Mouse (Mus musculus) liver, embryonic 15.5 days (tissue): ENCODE measurements at regions not wholly inside any gene's neighbourhood (a gene's known extent, or its start where the extent isn't known, plus 50 kb on each side); places are given as distances from the start of the nearest gene placed in this dataset.

Source experiments
- ATAC-seq: fragments of 200-750 bp; cut with Nextera tagmentation; 2 replicates; pipeline ENCODE4 v1.8.0; 2017; ENCODE audit warnings: moderate number of reproducible peaks, mild to moderate bottlenecking, moderate library complexity; ENCODE audit not compliant: insufficient read depth
- H3K27ac ChIP-seq: fragments of 300-500 bp; sonication (generic); replicated peaks from 2 replicates; pipeline ENCODE4 v1.5.1; 2015; ENCODE audit warnings: mild to moderate bottlenecking, inconsistent platforms
- H3K27me3 ChIP-seq: fragments of 300-500 bp; sonication (generic); 2 replicates; pipeline ENCODE4 v1.6.1; 2015; ENCODE audit warnings: mild to moderate bottlenecking, inconsistent platforms
- H3K36me3 ChIP-seq: fragments of 300-500 bp; sonication (generic); replicated peaks from 2 replicates; pipeline ENCODE4 v1.6.1; 2015; ENCODE audit warnings: moderate library complexity, mild to moderate bottlenecking, inconsistent platforms
- H3K4me1 ChIP-seq: fragments of 300-500 bp; sonication (generic); replicated peaks from 2 replicates; pipeline ENCODE4 v1.6.1; 2015; ENCODE audit warnings: inconsistent platforms
- H3K4me2 ChIP-seq: fragments of 300-500 bp; sonication (generic); 2 replicates; pipeline ENCODE4 v1.6.1; 2015; ENCODE audit warnings: moderate library complexity, mild to moderate bottlenecking, inconsistent platforms
- H3K4me3 ChIP-seq: fragments of 300-500 bp; sonication (generic); replicated peaks from 2 replicates; pipeline ENCODE4 v1.5.1; 2015; ENCODE audit warnings: mild to moderate bottlenecking, inconsistent platforms
- H3K9ac ChIP-seq: fragments of 300-500 bp; sonication (generic); 2 replicates; pipeline ENCODE4 v1.6.1; 2015; ENCODE audit warnings: moderate library complexity, mild to moderate bottlenecking, inconsistent platforms
- H3K9me3 ChIP-seq: fragments of 300-500 bp; sonication (generic); replicated peaks from 2 replicates; pipeline ENCODE4 v1.6.1; 2016; ENCODE audit warnings: inconsistent platforms
- WGBS: fragments of 180-500 bp; shearing (Covaris S2); methylation state at CpG from one replicate; pipeline ENCODE4 v1.1.7; 2015; ENCODE audit warnings: mixed read lengths; ENCODE audit not compliant: insufficient replicate concordance; 5-methylcytosine and 5-hydroxymethylcytosine counted together

DNA sequence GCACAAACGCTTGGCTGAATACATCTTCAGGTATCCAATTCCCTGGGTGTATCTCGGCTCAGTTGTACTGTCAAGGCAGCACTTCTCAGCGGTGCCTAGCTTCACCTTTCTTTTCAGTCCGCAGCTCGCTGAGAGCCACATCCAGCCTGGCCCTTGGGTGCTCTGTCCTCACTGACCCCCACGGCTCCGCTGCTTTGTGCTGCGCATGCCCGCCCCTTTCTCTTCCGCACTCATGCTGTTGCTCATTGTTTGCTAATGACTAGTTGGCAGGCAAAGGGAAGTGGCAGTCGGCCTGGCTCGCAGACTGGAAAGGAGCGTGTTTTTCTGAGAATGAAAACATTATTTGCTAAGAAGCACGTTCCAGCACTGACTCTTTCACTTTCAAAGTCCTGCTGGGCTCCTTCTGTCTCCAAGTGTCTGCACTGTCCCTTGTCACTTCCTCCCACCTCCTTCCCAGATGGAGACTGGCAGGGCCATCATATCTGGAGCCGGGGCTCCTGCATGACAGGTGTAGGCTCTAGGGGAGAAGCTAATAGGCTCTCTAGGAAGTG, 146.7 kb upstream of the Kif2a start:
- Histone ChIP-seq H3K27ac (no peak overlapping the region), H3K4me2 (peak overlapping the region; percentile 60), H3K4me1 (no peaks in the 10 kb centered on the region), H3K27me3 (no peaks in the 10 kb centered on the region), H3K36me3 (no peaks in the 10 kb centered on the region), H3K4me3 (peak overlapping the region; percentile 21; the same call in 1 of the 2 replicates), H3K9me3 (no peaks in the 10 kb centered on the region), H3K9ac (no peak overlapping the region)
- ATAC-seq, result 0 out of 2 replicates have a peak, but pooled peaks have one; percentile 15
- WGBS, result 16% methylated on average over 15 of the region's 15 CpGs

- H3K9ac ChIP-seq, result no peak overlapping the region
- no peaks in the 10 kb centered on the region for H3K27me3 ChIP-seq
- peak overlapping the region; percentile 21; the same call in 1 of the 2 replicates for H3K4me3 ChIP-seq
- no peak for ATAC-seq
- H3K4me2 ChIP-seq, result peak overlapping the region; percentile 60
- no peak overlapping the region for H3K27ac ChIP-seq
- 63% methylated on average over 10 of the region's 10 CpGs for WGBS
- H3K9me3 ChIP-seq, result no peaks in the 10 kb centered on the region
- no peaks in the 10 kb centered on the region for H3K4me1 ChIP-seq
- no peaks in the 10 kb centered on the region for H3K36me3 ChIP-seq
Observed at GRCm38 (mm10) chr13:107167856-107168598, 146.1 kb upstream of the Kif2a start.

- no peak overlapping the region for H3K4me2 ChIP-seq
- 61% methylated on average over 5 of the region's 5 CpGs for WGBS
- H3K9ac ChIP-seq, result no peak overlapping the region
- ATAC-seq, result no peak
- no peaks in the 10 kb centered on the region for H3K36me3 ChIP-seq
- no peaks in the 10 kb centered on the region for H3K4me1 ChIP-seq
- no peak overlapping the region for H3K27ac ChIP-seq
- no peak overlapping the region for H3K4me3 ChIP-seq
- no peaks in the 10 kb centered on the region for H3K27me3 ChIP-seq
- no peaks in the 10 kb centered on the region for H3K9me3 ChIP-seq
Observed at GRCm38 (mm10) chr13:107151548-107151947, 129.6 kb upstream of the Kif2a start.

DNA sequence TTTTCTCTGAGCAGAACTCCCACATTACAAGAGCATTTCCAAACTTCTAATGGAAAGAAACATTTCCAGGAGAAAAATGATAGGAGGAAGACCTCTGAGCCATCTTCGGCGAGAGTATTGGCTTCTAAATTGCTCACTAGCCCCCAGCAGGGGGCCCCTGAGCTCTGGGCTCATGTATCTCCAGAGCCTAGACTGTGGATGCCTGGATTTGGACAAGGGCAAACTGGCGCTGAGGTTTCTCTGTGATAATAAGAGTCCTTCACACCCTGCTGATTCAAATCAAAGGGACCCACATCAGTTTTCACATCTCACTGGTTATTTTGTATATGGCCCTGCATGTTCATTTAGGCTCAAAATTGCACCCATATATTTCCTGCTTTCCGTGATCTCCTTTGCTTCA, 119.3 kb upstream of the Kif2a start:
- no peak overlapping the region for H3K4me2 ChIP-seq
- no peak overlapping the region for H3K4me3 ChIP-seq
- H3K27me3 ChIP-seq, result no peaks in the 10 kb centered on the region
- no peak for ATAC-seq
- 52% methylated on average over 4 of the region's 4 CpGs for WGBS
- H3K27ac ChIP-seq, result no peak overlapping the region
- H3K4me1 ChIP-seq, result no peaks in the 10 kb centered on the region
- H3K9me3 ChIP-seq, result no peaks in the 10 kb centered on the region
- no peak overlapping the region for H3K9ac ChIP-seq
- no peaks in the 10 kb centered on the region for H3K36me3 ChIP-seq

GRCm38 (mm10) chr13:107134125-107134524, 112.2 kb upstream of the Kif2a start:
- H3K4me3 ChIP-seq, result no peak overlapping the region
- no peak overlapping the region for H3K4me2 ChIP-seq
- no peak for ATAC-seq

GRCm38 (mm10) chr13:107126636-107127035, 104.7 kb upstream of the Kif2a start:
- Histone ChIP-seq H3K4me3 (no peak overlapping the region), H3K27ac (no peak overlapping the region), H3K9ac (no peak overlapping the region), H3K36me3 (no peaks in the 10 kb centered on the region), H3K27me3 (no peaks in the 10 kb centered on the region), H3K9me3 (no peaks in the 10 kb centered on the region), H3K4me2 (no peak overlapping the region), H3K4me1 (no peaks in the 10 kb centered on the region)
- ATAC-seq, result no peak
- 74% methylated on average over 7 of the region's 7 CpGs for WGBS

More at GRCm38 (mm10) chr13:107134125-107134524, 112.2 kb upstream of the Kif2a start:
- Histone ChIP-seq H3K4me1 (no peaks in the 10 kb centered on the region), H3K27me3 (no peaks in the 10 kb centered on the region), H3K9ac (no peak overlapping the region), H3K36me3 (no peaks in the 10 kb centered on the region), H3K9me3 (no peaks in the 10 kb centered on the region), H3K27ac (no peak overlapping the region)

DNA sequence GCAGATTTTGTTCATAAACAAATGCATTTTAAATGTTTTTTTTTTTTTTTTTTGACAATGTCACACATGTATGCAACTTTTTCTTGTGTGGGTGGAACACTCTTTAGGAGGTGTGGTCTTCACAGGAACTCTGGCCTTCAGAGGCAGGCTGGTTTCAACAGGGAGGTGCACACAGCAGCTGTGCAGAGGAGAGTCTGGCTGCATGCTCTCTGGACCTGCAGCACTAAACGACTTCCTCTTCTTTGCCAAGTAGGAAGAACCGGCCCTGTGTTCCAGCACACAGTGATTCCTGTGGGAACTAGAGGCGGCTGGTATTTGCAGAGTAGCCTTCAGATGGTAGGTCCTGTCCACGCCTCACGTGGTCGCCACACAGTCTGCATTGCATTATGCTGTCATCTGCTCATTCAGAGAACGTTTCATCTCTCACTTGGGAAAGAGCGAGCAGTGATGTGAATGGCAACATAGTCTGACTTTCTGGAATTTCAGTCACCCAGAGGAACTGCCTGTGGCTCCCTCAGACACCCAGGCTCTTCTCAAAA, 102.3 kb upstream of the Kif2a start:
- 48% methylated on average over 8 of the region's 8 CpGs for WGBS
- no peaks in the 10 kb centered on the region for H3K9me3 ChIP-seq
- H3K27me3 ChIP-seq, result no peaks in the 10 kb centered on the region
- no peak overlapping the region for H3K9ac ChIP-seq
- no peak overlapping the region for H3K27ac ChIP-seq
- no peaks in the 10 kb centered on the region for H3K36me3 ChIP-seq
- no peak for ATAC-seq
- no peaks in the 10 kb centered on the region for H3K4me1 ChIP-seq
- H3K4me3 ChIP-seq, result no peak overlapping the region
- no peak overlapping the region for H3K4me2 ChIP-seq

- Histone ChIP-seq H3K27ac (no peak overlapping the region), H3K9ac (no peak overlapping the region), H3K4me1 (no peaks in the 10 kb centered on the region), H3K27me3 (no peaks in the 10 kb centered on the region; the same call in 1 of the 2 replicates), H3K4me2 (no peak overlapping the region), H3K9me3 (no peaks in the 10 kb centered on the region), H3K4me3 (no peak overlapping the region), H3K36me3 (no peaks in the 10 kb centered on the region)
- 50% methylated on average over 22 of the region's 22 CpGs for WGBS
- ATAC-seq, result no peak
Observed at GRCm38 (mm10) chr13:107113949-107114690, 92.2 kb upstream of the Kif2a start.

DNA sequence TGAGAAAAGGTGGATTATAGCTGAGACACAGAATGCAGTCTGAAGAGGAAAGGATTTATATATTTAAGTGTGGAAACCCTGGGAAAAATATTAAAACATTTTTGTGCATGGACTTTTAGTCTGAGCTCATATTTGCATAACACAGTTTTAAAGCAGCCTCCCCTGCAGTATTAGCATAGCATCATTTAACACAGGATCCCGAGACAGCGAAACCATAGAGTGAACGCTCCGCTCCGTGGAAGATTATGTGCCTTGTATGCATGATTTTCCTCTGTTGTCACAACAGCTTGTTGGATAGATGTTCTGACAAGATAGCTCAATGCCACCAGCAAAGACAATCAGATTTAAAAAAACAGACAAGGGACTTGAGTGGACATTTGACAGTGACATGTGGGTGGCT, 86.1 kb upstream of the Kif2a start:
- WGBS, result 91% methylated on average over 5 of the region's 5 CpGs
- no peak overlapping the region for H3K4me2 ChIP-seq
- ATAC-seq, result no peak
- H3K27me3 ChIP-seq, result no peaks in the 10 kb centered on the region; the same call in 1 of the 2 replicates
- H3K27ac ChIP-seq, result no peak overlapping the region
- H3K9ac ChIP-seq, result no peak overlapping the region
- no peak overlapping the region for H3K4me3 ChIP-seq
- no peaks in the 10 kb centered on the region for H3K36me3 ChIP-seq
- peaks cover 2% of the 10 kb centered on the region; the same call in 1 of the 2 replicates for H3K4me1 ChIP-seq
- no peaks in the 10 kb centered on the region for H3K9me3 ChIP-seq

DNA sequence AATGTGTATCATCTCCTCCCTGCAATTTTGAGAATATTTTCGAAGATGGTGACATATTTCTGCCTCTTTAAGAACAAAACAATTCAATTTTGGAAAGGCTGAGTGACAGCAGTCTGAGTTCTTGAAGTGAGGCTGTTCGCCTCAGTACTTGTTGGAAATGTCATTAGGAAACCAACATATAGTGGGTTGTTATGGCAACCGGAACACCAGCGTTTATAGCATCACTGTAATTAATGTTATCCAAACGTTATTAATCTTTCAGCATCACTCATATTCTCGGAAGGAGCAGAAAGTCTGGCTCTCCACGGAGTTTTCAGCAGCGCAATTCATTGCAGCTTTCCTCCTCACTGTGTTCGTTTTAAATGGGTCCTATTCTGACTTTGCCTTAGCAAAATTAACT, 85.6 kb upstream of the Kif2a start:
- Histone ChIP-seq H3K9me3 (no peaks in the 10 kb centered on the region), H3K4me2 (no peak overlapping the region), H3K9ac (no peak overlapping the region), H3K27ac (no peak overlapping the region), H3K4me1 (peaks cover 6% of the 10 kb centered on the region; the same call in 1 of the 2 replicates), H3K36me3 (no peaks in the 10 kb centered on the region), H3K27me3 (no peaks in the 10 kb centered on the region; the same call in 1 of the 2 replicates), H3K4me3 (no peak overlapping the region)
- ATAC-seq, result no peak
- 58% methylated on average over 9 of the region's 9 CpGs for WGBS

GRCm38 (mm10) chr13:107105510-107105909, 83.6 kb upstream of the Kif2a start:
- Histone ChIP-seq H3K9ac (no peak overlapping the region), H3K27me3 (no peaks in the 10 kb centered on the region; the same call in 1 of the 2 replicates), H3K4me2 (no peak overlapping the region), H3K4me1 (peaks cover 24% of the 10 kb centered on the region), H3K36me3 (no peaks in the 10 kb centered on the region), H3K27ac (no peak overlapping the region), H3K4me3 (no peak overlapping the region), H3K9me3 (no peaks in the 10 kb centered on the region)
- WGBS, result 42% methylated on average over 1 of the region's 1 CpGs
- no peak for ATAC-seq
